Mouse (Mus musculus) megakaryocyte, embryonic 14.5 days (primary cell): ENCODE data around the gene Isx.

Experiments used
- FLI1 ChIP-seq: IDR thresholded peaks from 2 replicates; pipeline ENCODE4 v1.6.1; 2012; ENCODE audit warnings: low read length, inconsistent platforms, mixed read lengths
- GATA1 ChIP-seq: IDR thresholded peaks from 3 replicates; pipeline ENCODE4 v1.6.1; 2012; ENCODE audit warnings: mixed read lengths, low read length, inconsistent platforms, borderline replicate concordance

DNA sequence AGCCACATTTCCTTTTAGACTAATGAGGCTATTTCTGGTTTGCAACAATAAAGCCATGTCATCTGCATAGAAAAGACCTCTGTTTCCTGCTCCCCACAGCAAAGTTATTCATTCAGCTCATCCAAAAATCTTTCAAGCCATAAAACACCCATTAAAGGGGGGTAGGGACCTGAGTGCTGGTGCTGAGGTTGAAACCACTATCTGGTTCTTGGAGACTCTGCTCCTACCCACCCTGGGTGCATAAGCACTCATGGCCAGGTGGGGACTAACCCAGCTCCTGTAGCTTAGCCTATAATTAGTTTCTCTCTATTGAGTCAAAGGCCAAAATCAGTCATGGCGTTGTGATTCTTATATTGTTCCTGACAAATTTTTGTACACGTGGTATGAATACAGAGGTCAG lies 10.4 kb upstream of the Isx start:
- no peak for TF ChIP-seq GATA1
- TF ChIP-seq FLI1, result no peak
